Mouse (Mus musculus) frontal cortex, adult (tissue): ENCODE data around the gene Olfr741.

Source experiments
- ATAC-seq: cut with Nextera tagmentation; 2 replicates; pipeline ENCODE4 v1.9.2; 2017; ENCODE audit warnings: mild to moderate bottlenecking, moderate library complexity, mixed read lengths; ENCODE audit not compliant: low TSS enrichment

Olfr741 gene

GRCm38 (mm10) chr14:50472438-50472837 lies at the start of gene Olfr741:
Gene Olfr741 (plus strand): TSS chr14:50472738.
- no peak for ATAC-seq

GRCm38 (mm10) chr14:50445245-50445644 lies 27.3 kb upstream of the Olfr741 start, which contains the start of gene Olfr740:
Gene Olfr740 (plus strand): TSS chr14:50445545.
- no peak for ATAC-seq

- no peak for ATAC-seq
Observed at GRCm38 (mm10) chr14:50478406-50478805, 5.9 kb downstream of the Olfr741 start.

GRCm38 (mm10) chr14:50503300-50503699 lies 30.8 kb downstream of the Olfr741 start, which contains the start of gene Olfr742:
Gene Olfr742 (plus strand): TSS chr14:50503600.
- ATAC-seq = no peak

GRCm38 (mm10) chr14:50521539-50521938 lies 49.0 kb downstream of the Olfr741 start, which contains the start of gene Olfr743:
Gene Olfr743 (plus strand): TSS chr14:50521839.
- ATAC-seq = no peak
